In genomic region chr4:141404518-141405313, GRCm38 (mm10) we compare ENCODE assay signal across 8 mouse cellular contexts. TPM values are rescaled to one million over a fixed set of nuclear protein-coding genes. Genes with fewer than 3 reads are reported as not detected.
DNase-seq lines count a peak whose midpoint lies in the region; ATAC-seq and TF ChIP-seq lines count a peak whose summit lies in the region.

No protein-coding gene starts in this region.

- H3K4me3 ChIP-seq in G1E (ENCODE audit: low read depth, low read length): no peak overlapping the region
- H3K4me3 ChIP-seq in hindbrain, embryonic 11.5 days (ENCODE audit: low read depth, low read length): no peak overlapping the region
- H3K4me3 ChIP-seq in lung, postnatal 0 days (ENCODE audit: low read depth, low read length): no peak overlapping the region

- no peaks in the 10 kb centered on the region for H3K36me3 ChIP-seq in G1E (replicated peaks)
- H3K36me3 ChIP-seq in hindbrain, embryonic 11.5 days (ENCODE audit: control insufficient read depth, insufficient read depth, low read length): no peaks in the 10 kb centered on the region
- no peaks in the 10 kb centered on the region for H3K36me3 ChIP-seq in lung, postnatal 0 days (ENCODE audit: insufficient read depth, low read length)

- peak; percentile 65 for DNase-seq in G1E (ENCODE audit: low spot score)
- peak; percentile 88 for DNase-seq in cerebellum, adult 8-10 months
- peak; percentile 69 to 97 for DNase-seq in frontal cortex, adult 2 months (ENCODE audit: extremely low spot score in 1 of 2, low spot score in 1 of 2)
- peak; percentile 96 for DNase-seq in hindbrain, embryonic 11.5 days (ENCODE audit: low spot score)
- DNase-seq in layer of hippocampus, adult 9-11 months: peak; percentile 81
- DNase-seq in lung, postnatal 0 days (ENCODE audit: low spot score): peak; percentile 83
- peak; percentile 82 for DNase-seq in ovary, postnatal 36 days (ENCODE audit: low spot score)
- peak; percentile 89 for DNase-seq in thymus, postnatal 14 days

- TF ChIP-seq CTCF in G1E (IDR thresholded peaks at IDR 0.05; ENCODE audit: low read depth, low read length): peak; percentile 88
- peak; percentile 99 for TF ChIP-seq CTCF in lung, postnatal 0 days (IDR thresholded peaks at IDR 0.05)

- no peak overlapping the region for H3K4me2 ChIP-seq in hindbrain, embryonic 11.5 days (replicated peaks; ENCODE audit: low read depth, low read length)
- no peak overlapping the region for H3K4me2 ChIP-seq in lung, postnatal 0 days (replicated peaks; ENCODE audit: low read depth, low read length)

- H3K9me3 ChIP-seq in G1E (replicated peaks): no peaks in the 10 kb centered on the region
- no peaks in the 10 kb centered on the region for H3K9me3 ChIP-seq in hindbrain, embryonic 11.5 days (ENCODE audit: control insufficient read depth, low read length)
- no peaks in the 10 kb centered on the region for H3K9me3 ChIP-seq in lung, postnatal 0 days (ENCODE audit: low read length)

- peaks cover 5% of the 10 kb centered on the region for H3K4me1 ChIP-seq in G1E (ENCODE audit: insufficient read depth, low read depth, low read length)
- H3K4me1 ChIP-seq in hindbrain, embryonic 11.5 days (replicated peaks; ENCODE audit: control insufficient read depth, insufficient read depth, low read length): no peaks in the 10 kb centered on the region
- no peaks in the 10 kb centered on the region for H3K4me1 ChIP-seq in lung, postnatal 0 days (ENCODE audit: insufficient read depth, low read depth, low read length)

- H3K27ac ChIP-seq in hindbrain, embryonic 11.5 days (ENCODE audit: low read depth, low read length): no peak overlapping the region
- no peak overlapping the region for H3K27ac ChIP-seq in lung, postnatal 0 days (ENCODE audit: low read length)

- 16% methylated on average over 15 of the region's 15 CpGs for WGBS in hindbrain, embryonic 11.5 days
- 12% methylated on average over 15 of the region's 15 CpGs for WGBS in lung, postnatal 0 days

- no peak for TF ChIP-seq EP300 in lung, postnatal 0 days (IDR thresholded peaks at IDR 0.05)

- H3K27me3 ChIP-seq in G1E (ENCODE audit: insufficient read depth, low read length): peaks cover 26% of the 10 kb centered on the region
- H3K27me3 ChIP-seq in hindbrain, embryonic 11.5 days (ENCODE audit: control insufficient read depth, insufficient read depth, low read length): no peaks in the 10 kb centered on the region
- no peaks in the 10 kb centered on the region for H3K27me3 ChIP-seq in lung, postnatal 0 days (replicated peaks; ENCODE audit: insufficient read depth, low read length)

- ATAC-seq in G1E (ENCODE audit: extremely low read depth, insufficient number of reproducible peaks, low FRiP score, poor library complexity, severe bottlenecking): peak; percentile 28; the same call in 1 of the 2 replicates
- peak; percentile 75 for ATAC-seq in hindbrain, embryonic 11.5 days (ENCODE audit: low FRiP score)
- ATAC-seq in lung, postnatal 0 days: peak; percentile 71

- 0 out of 2 replicates have a peak overlapping the region, but pooled peaks have one; percentile 31 for H3K9ac ChIP-seq in hindbrain, embryonic 11.5 days (ENCODE audit: low read depth, low read length)
- H3K9ac ChIP-seq in lung, postnatal 0 days (replicated peaks; ENCODE audit: low read depth): no peak overlapping the region

RNA-seq across cellular contexts. Expression of gene Clcnka, which starts 6.2 kb away (rescaled TPM):
- total RNA-seq in G1E (2014; fragmentation: Nextera tagmentation): not detected in 2 replicates
- not detected in 2 replicates for total RNA-seq in G1E (2017)
- polyA plus RNA-seq in G1E (2012): not detected in 2 replicates
- polyA plus RNA-seq in frontal cortex, adult 2 months (2012; rRNA removed): 0.08 and 0.11 TPM in 2 replicates
- 0.22 and 0.33 TPM in 2 replicates for polyA plus RNA-seq in hindbrain, embryonic 11.5 days (2014; fragmentation: Nextera tagmentation; extraction: Ambion mirVana)
- polyA plus RNA-seq in lung, postnatal 0 days (2015; fragmentation: Nextera tagmentation; extraction: Ambion mirVana): 0.07 and 0.11 TPM in 2 replicates

RNA-seq across cellular contexts. Expression of gene Clcnkb, which starts 11.1 kb away (rescaled TPM):
- total RNA-seq in G1E (2014; fragmentation: Nextera tagmentation) (not detected in 2 replicates), G1E (2017) (0.05 TPM in 1 of 2 replicates, not detected in the other)
- not detected in 2 replicates for polyA plus RNA-seq in G1E (2012)
- 0.50 and 0.69 TPM in 2 replicates for polyA plus RNA-seq in frontal cortex, adult 2 months (2012; rRNA removed)
- polyA plus RNA-seq in hindbrain, embryonic 11.5 days (2014; fragmentation: Nextera tagmentation; extraction: Ambion mirVana): not detected in 2 replicates
- polyA plus RNA-seq in lung, postnatal 0 days (2015; fragmentation: Nextera tagmentation; extraction: Ambion mirVana): not detected in 2 replicates

RNA-seq across cellular contexts. Expression of gene Hspb7, which starts 15.9 kb away (rescaled TPM):
- total RNA-seq in G1E (2014; fragmentation: Nextera tagmentation) (not detected in 2 replicates), G1E (2017) (not detected in 2 replicates)
- polyA plus RNA-seq in G1E (2012): not detected in 2 replicates
- polyA plus RNA-seq in frontal cortex, adult 2 months (2012; rRNA removed): 0.32 and 0.40 TPM in 2 replicates
- not detected in 2 replicates for polyA plus RNA-seq in hindbrain, embryonic 11.5 days (2014; fragmentation: Nextera tagmentation; extraction: Ambion mirVana)
- polyA plus RNA-seq in lung, postnatal 0 days (2015; fragmentation: Nextera tagmentation; extraction: Ambion mirVana): 1.9 and 2.3 TPM in 2 replicates

RNA-seq across cellular contexts. Expression of gene Srarp, which starts 31.2 kb away (rescaled TPM):
- not detected in 2 replicates for total RNA-seq in G1E (2014; fragmentation: Nextera tagmentation)
- total RNA-seq in G1E (2017): not detected in 2 replicates
- not detected in 2 replicates for polyA plus RNA-seq in G1E (2012)
- 11.9 and 13.2 TPM in 2 replicates for polyA plus RNA-seq in frontal cortex, adult 2 months (2012; rRNA removed)
- not detected in 2 replicates for polyA plus RNA-seq in hindbrain, embryonic 11.5 days (2014; fragmentation: Nextera tagmentation; extraction: Ambion mirVana)
- polyA plus RNA-seq in lung, postnatal 0 days (2015; fragmentation: Nextera tagmentation; extraction: Ambion mirVana): not detected in 2 replicates

RNA-seq across cellular contexts. Expression of gene Fam131c, which starts 36.7 kb away (rescaled TPM):
- total RNA-seq in G1E (2014; fragmentation: Nextera tagmentation) (not detected in 2 replicates), G1E (2017) (not detected in 2 replicates)
- not detected in 2 replicates for polyA plus RNA-seq in G1E (2012)
- polyA plus RNA-seq in frontal cortex, adult 2 months (2012; rRNA removed): 5.2 and 5.6 TPM in 2 replicates
- 0.69 and 0.91 TPM in 2 replicates for polyA plus RNA-seq in hindbrain, embryonic 11.5 days (2014; fragmentation: Nextera tagmentation; extraction: Ambion mirVana)
- polyA plus RNA-seq in lung, postnatal 0 days (2015; fragmentation: Nextera tagmentation; extraction: Ambion mirVana): 0.79 and 0.83 TPM in 2 replicates
